Mouse (Mus musculus) myocyte (in vitro differentiated cells): ENCODE data around the gene Itga8. TPM values are rescaled to one million over a fixed set of nuclear protein-coding genes. Genes with fewer than 3 reads are reported as not detected.

Experiments
- H3K27me3 ChIP-seq: one replicate; pipeline ENCODE4 v1.6.1; 2011; ENCODE audit not compliant: control insufficient read depth, insufficient read depth, insufficient read length
- H3K36me3 ChIP-seq: one replicate; pipeline ENCODE4 v1.6.1; 2011; ENCODE audit not compliant: control insufficient read depth, insufficient read depth
- H3K4me2 ChIP-seq: one replicate; pipeline ENCODE4 v1.6.1; 2011; ENCODE audit warnings: low read depth, control low read depth
- H3K4me3 ChIP-seq: one replicate; pipeline ENCODE4 v1.5.1; 2011; ENCODE audit warnings: mild to moderate bottlenecking, control low read depth, moderate library complexity
- H3K79me2 ChIP-seq: one replicate; pipeline ENCODE4 v1.6.1; 2011; ENCODE audit not compliant: control insufficient read depth, insufficient read depth
- H3ac ChIP-seq: one replicate; pipeline ENCODE4 v1.6.1; 2011; ENCODE audit not compliant: control insufficient read depth, insufficient read length
- CEBPB ChIP-seq: IDR thresholded peaks from 2 replicates; pipeline ENCODE4 v1.6.1; 2011; ENCODE audit warnings: mild to moderate bottlenecking, moderate library complexity; ENCODE audit not compliant: poor library complexity, insufficient read depth, severe bottlenecking
- E2F4 ChIP-seq: IDR thresholded peaks from one replicate; pipeline ENCODE4 v1.6.1; 2011; ENCODE audit warnings: mild to moderate bottlenecking, control low read depth, moderate library complexity; ENCODE audit not compliant: insufficient read depth
- MAX ChIP-seq: IDR thresholded peaks from one replicate; pipeline ENCODE4 v1.6.1; 2011; ENCODE audit warnings: low read depth, mild to moderate bottlenecking, control low read depth
- MYOD1 ChIP-seq, 3 experiments: IDR thresholded peaks; one replicate each; pipeline ENCODE4 v1.6.1; 2011; ENCODE audit warnings: control low read depth in 2 of 3, low read depth in 2 of 3, mild to moderate bottlenecking in 2 of 3, moderate library complexity in 1 of 3; ENCODE audit not compliant: insufficient read length in 2 of 3, control insufficient read depth in 1 of 3
- MYOG ChIP-seq, 3 experiments: IDR thresholded peaks; one replicate each; pipeline ENCODE4 v1.6.1; 2011; ENCODE audit warnings: control low read depth in 2 of 3, low read depth in 2 of 3, mild to moderate bottlenecking in 2 of 3; ENCODE audit not compliant: insufficient read length in 2 of 3, control insufficient read depth in 1 of 3, insufficient read depth in 1 of 3
- POLR2A ChIP-seq: IDR thresholded peaks from one replicate; pipeline ENCODE4 v1.6.1; 2011; ENCODE audit warnings: low read depth, mild to moderate bottlenecking, control low read depth, moderate library complexity; ENCODE audit not compliant: insufficient read length
- POLR2AphosphoS2 ChIP-seq: IDR thresholded peaks from one replicate; pipeline ENCODE4 v1.6.1; 2011; ENCODE audit warnings: low read depth, control low read depth; ENCODE audit not compliant: insufficient read length
- REST ChIP-seq: IDR thresholded peaks from one replicate; pipeline ENCODE4 v1.6.1; 2011; ENCODE audit warnings: mild to moderate bottlenecking, control low read depth, moderate library complexity; ENCODE audit not compliant: insufficient read depth, insufficient read length
- SRF ChIP-seq: IDR thresholded peaks from one replicate; pipeline ENCODE4 v1.6.1; 2011; ENCODE audit warnings: low read depth; ENCODE audit not compliant: control insufficient read depth, insufficient read length
- TCF12 ChIP-seq: IDR thresholded peaks from one replicate; pipeline ENCODE4 v1.6.1; 2011; ENCODE audit warnings: mild to moderate bottlenecking, control low read depth; ENCODE audit not compliant: poor library complexity, insufficient read depth, severe bottlenecking
- TCF3 ChIP-seq: IDR thresholded peaks from one replicate; pipeline ENCODE4 v1.6.1; 2011; ENCODE audit warnings: low read depth, control low read depth; ENCODE audit not compliant: insufficient read length
- USF1 ChIP-seq: IDR thresholded peaks from one replicate; pipeline ENCODE4 v1.6.1; 2011; ENCODE audit warnings: low read depth, mild to moderate bottlenecking, control low read depth, moderate library complexity
- polyA plus RNA-seq: library from polyadenylated mRNA; unstranded; fragments of >200 nt; fragmentation: generic; extraction: Trizol; gene quantifications from one replicate; pipeline ENCODE4 v1.2.1, GENCODE M21; 2012; ENCODE audit warnings: missing spikeins

Itga8 gene
- polyA plus RNA-seq, 1 experiment: 0.08 TPM

DNA sequence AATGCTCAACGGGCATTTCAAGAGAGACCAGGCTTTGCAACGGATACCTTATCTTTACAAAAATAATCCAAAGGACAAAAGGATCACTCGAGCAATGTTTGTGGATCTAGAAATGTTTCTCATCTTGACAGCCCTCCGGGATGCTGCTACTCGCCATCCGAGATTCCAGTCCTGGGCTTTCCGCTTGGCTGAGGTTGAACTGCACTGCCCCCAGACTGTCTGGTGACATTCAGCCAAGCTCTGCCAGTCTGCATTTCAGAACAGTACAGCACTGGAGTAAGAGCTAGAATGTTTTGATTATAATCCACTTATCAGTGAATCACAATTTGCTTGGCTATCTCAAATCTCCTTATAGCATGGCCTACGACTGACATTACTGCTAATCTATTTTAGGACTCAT is 8.3 kb downstream of the Itga8 start:
- Histone ChIP-seq H3K36me3 (no peaks in the 10 kb centered on the region), H3K4me3 (no peak overlapping the region), H3K79me2 (no peaks in the 10 kb centered on the region), H3K27me3 (peaks cover 6% of the 10 kb centered on the region), H3K4me2 (no peak overlapping the region), H3ac (no peak overlapping the region)
- TF ChIP-seq E2F4 (no peak), REST (no peak), MYOG (IDR thresholded peaks at IDR 0.05; ENCODE audit: control insufficient read depth in 1 of 3, insufficient read depth in 1 of 3, insufficient read length in 2 of 3, low read depth in 2 of 3) (no peak), CEBPB (no peak), SRF (no peak), POLR2AphosphoS2 (no peak), MYOD1 (IDR thresholded peaks at IDR 0.05; ENCODE audit: control insufficient read depth in 1 of 3, insufficient read length in 2 of 3, low read depth in 2 of 3) (no peak), USF1 (no peak), POLR2A (no peak), TCF12 (no peak), MAX (no peak)

GRCm38 (mm10) chr2:12292023-12292820 is 9.5 kb downstream of the Itga8 start:
- TF ChIP-seq REST (no peak), MYOD1 (IDR thresholded peaks at IDR 0.05; ENCODE audit: control insufficient read depth in 1 of 3, insufficient read length in 2 of 3, low read depth in 2 of 3) (no peak), POLR2A (no peak), POLR2AphosphoS2 (no peak), SRF (no peak), TCF12 (no peak), MYOG (IDR thresholded peaks at IDR 0.05; ENCODE audit: control insufficient read depth in 1 of 3, insufficient read depth in 1 of 3, insufficient read length in 2 of 3, low read depth in 2 of 3) (no peak), USF1 (no peak), TCF3 (no peak)
- peaks cover 6% of the 10 kb centered on the region for H3K27me3 ChIP-seq
- H3ac ChIP-seq: no peak overlapping the region
- no peak overlapping the region for H3K4me3 ChIP-seq
- H3K36me3 ChIP-seq: no peaks in the 10 kb centered on the region
- no peaks in the 10 kb centered on the region for H3K79me2 ChIP-seq
- no peak overlapping the region for H3K4me2 ChIP-seq

DNA sequence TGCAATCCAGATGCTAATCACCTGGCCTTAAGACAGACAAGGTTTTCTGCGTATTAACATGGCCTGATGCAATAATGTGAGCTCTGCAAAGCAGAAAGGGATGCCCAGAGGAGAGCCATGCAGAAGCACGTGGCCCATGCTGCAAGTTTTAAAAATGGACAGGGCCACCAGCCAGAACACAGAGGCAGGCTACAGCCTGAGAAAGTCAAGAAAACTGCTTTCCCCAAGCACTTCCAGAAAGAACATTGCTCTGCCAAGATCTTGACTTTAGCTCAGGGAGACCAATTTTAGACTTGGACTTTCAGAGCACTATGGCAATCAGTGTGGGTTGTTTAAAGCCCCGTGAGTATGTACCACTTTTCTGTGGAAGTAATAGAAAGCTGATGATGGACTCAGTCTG is 11.5 kb downstream of the Itga8 start:
- H3K27me3 ChIP-seq: peaks cover 6% of the 10 kb centered on the region
- H3K36me3 ChIP-seq: no peaks in the 10 kb centered on the region
- no peak overlapping the region for H3K4me2 ChIP-seq
- H3K4me3 ChIP-seq: no peak overlapping the region
- H3K79me2 ChIP-seq: no peaks in the 10 kb centered on the region
- no peak for TF ChIP-seq MYOG (IDR thresholded peaks at IDR 0.05; ENCODE audit: control insufficient read depth in 1 of 3, insufficient read depth in 1 of 3, insufficient read length in 2 of 3, low read depth in 2 of 3)
- TF ChIP-seq REST: no peak
- TF ChIP-seq MYOD1 (IDR thresholded peaks at IDR 0.05; ENCODE audit: control insufficient read depth in 1 of 3, insufficient read length in 2 of 3, low read depth in 2 of 3): no peak
- TF ChIP-seq POLR2A: no peak
- no peak for TF ChIP-seq TCF12
- no peak for TF ChIP-seq SRF
- no peak for TF ChIP-seq CEBPB
- no peak for TF ChIP-seq USF1
- H3ac ChIP-seq: no peak overlapping the region

- Histone ChIP-seq H3ac (no peak overlapping the region), H3K4me3 (no peak overlapping the region), H3K36me3 (no peaks in the 10 kb centered on the region), H3K79me2 (no peaks in the 10 kb centered on the region), H3K4me2 (no peak overlapping the region), H3K27me3 (peaks cover 5% of the 10 kb centered on the region)
- TF ChIP-seq MYOD1 (IDR thresholded peaks at IDR 0.05; ENCODE audit: control insufficient read depth in 1 of 3, insufficient read length in 2 of 3, low read depth in 2 of 3) (no peak), MYOG (IDR thresholded peaks at IDR 0.05; ENCODE audit: control insufficient read depth in 1 of 3, insufficient read depth in 1 of 3, insufficient read length in 2 of 3, low read depth in 2 of 3) (no peak), MAX (no peak), CEBPB (no peak), POLR2AphosphoS2 (no peak), POLR2A (no peak), REST (no peak), E2F4 (no peak), USF1 (no peak), TCF12 (no peak), SRF (no peak), TCF3 (no peak)
Observed at GRCm38 (mm10) chr2:12287831-12288230, 13.9 kb downstream of the Itga8 start.
